Mouse (Mus musculus): ENCODE measurements around the gene Gpr161. TPM values are rescaled to one million over a fixed set of nuclear protein-coding genes. Genes with fewer than 3 reads are reported as not detected.
A peak's percentile ranks its signal among the peaks of the same experiment; 100 is the strongest.

The Gpr161 gene
- polyA plus RNA-seq, 1 experiment from 2014 or later = 0.87 TPM

DNA sequence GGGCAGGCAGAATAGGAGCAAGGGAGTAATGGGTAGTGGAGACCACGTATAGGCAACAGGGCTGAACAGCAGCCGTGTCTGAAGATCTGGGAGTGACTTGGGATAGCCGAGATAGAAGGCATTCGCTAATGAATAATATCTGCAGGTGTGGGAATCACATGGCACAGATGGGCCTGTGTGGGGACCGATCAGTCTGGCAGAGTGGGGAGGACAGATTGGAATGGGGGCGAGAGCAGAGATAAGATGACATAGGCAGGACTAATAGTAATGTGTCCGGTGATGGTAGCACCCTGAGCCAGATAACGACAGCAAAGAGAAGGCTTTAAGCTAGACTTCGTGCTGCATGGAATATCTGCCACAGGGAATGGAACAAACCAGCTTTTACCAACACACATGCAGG, 7.4 kb upstream of the Gpr161 start:
- ATAC-seq (replicated peaks; ENCODE audit: low FRiP score, low read depth) (no peak), DNase-seq (ENCODE audit: low spot score) (no peak)
- H3K9ac ChIP-seq (ENCODE audit: low read depth, low read length) = no peak overlapping the region
- no peaks in the 10 kb centered on the region for H3K27me3 ChIP-seq (ENCODE audit: insufficient read depth, low read length)
- H3K4me2 ChIP-seq (ENCODE audit: low read length) = no peak overlapping the region
- no peak for TF ChIP-seq CTCF (IDR thresholded peaks at IDR 0.05; ENCODE audit: low read depth)
- 0 out of 2 replicates have a peak, but pooled peaks cover 2% of the 10 kb centered on the region for H3K4me1 ChIP-seq (replicated peaks; ENCODE audit: insufficient read depth, low read length)
- H3K27ac ChIP-seq = no peak overlapping the region
- 93% methylated on average over 9 of the region's 9 CpGs for WGBS
- no peaks in the 10 kb centered on the region for H3K36me3 ChIP-seq (ENCODE audit: insufficient read depth, low read length)
- H3K4me3 ChIP-seq (replicated peaks; ENCODE audit: low read depth, low read length) = no peak overlapping the region
- no peaks in the 10 kb centered on the region for H3K9me3 ChIP-seq (replicated peaks; ENCODE audit: low read length)

DNA sequence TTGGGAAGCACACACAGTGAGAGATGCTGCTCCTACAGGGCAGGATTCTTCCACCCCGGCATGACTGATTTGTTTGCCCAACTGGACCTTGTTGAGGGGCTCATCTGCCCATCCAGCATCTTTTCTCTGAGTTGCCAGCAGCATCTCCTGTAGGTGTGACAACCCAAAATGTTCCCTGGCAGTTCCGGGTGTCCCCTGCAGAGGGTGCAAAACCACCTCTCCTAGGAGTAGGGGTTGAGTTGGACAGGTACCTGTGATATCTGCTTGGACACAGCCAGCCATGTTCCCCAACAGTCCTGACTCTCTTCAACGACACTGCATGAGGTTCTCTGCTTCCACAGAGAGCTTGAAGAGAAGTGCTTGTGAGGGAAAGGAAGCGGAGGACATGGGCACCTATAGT, 5.8 kb upstream of the Gpr161 start:
- no peak for ATAC-seq (replicated peaks; ENCODE audit: low FRiP score, low read depth)
- TF ChIP-seq CTCF (IDR thresholded peaks at IDR 0.05; ENCODE audit: low read depth) = peak; percentile 56
- Histone ChIP-seq H3K4me1 (replicated peaks; ENCODE audit: insufficient read depth, low read length) (no peaks in the 10 kb centered on the region), H3K9ac (ENCODE audit: low read depth, low read length) (no peak overlapping the region), H3K9me3 (replicated peaks; ENCODE audit: low read length) (no peaks in the 10 kb centered on the region), H3K4me3 (replicated peaks; ENCODE audit: low read depth, low read length) (no peak overlapping the region), H3K27me3 (ENCODE audit: insufficient read depth, low read length) (no peaks in the 10 kb centered on the region), H3K36me3 (ENCODE audit: insufficient read depth, low read length) (no peaks in the 10 kb centered on the region), H3K27ac (no peak overlapping the region), H3K4me2 (ENCODE audit: low read length) (no peak overlapping the region)
- DNase-seq (ENCODE audit: low spot score) = no peak
- 90% methylated on average over 4 of the region's 4 CpGs for WGBS

DNA sequence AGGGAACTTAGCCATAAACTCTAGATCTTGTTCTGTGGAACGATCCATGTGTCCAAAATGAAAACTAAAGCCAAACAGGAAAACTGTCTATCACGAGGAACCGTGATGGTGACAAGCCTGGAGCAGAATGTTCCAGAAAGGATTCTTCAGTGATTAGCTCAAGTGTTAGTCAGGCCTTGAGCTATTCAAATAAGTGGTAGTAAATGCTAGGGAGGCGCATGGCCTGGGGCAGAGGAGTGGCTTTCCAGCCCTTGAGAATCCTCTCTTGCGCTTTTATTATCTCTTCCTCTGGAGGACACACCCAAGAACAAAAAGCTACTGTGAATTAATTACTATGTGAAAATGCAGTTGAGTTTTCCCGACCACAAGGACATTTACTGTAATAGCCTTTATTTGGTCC, 4.0 kb upstream of the Gpr161 start:
- Histone ChIP-seq H3K9me3 (replicated peaks; ENCODE audit: low read length) (no peaks in the 10 kb centered on the region), H3K9ac (ENCODE audit: low read depth, low read length) (no peak overlapping the region), H3K36me3 (ENCODE audit: insufficient read depth, low read length) (no peaks in the 10 kb centered on the region), H3K4me1 (replicated peaks; ENCODE audit: insufficient read depth, low read length) (no peaks in the 10 kb centered on the region), H3K27ac (no peak overlapping the region), H3K4me2 (ENCODE audit: low read length) (no peak overlapping the region), H3K4me3 (replicated peaks; ENCODE audit: low read depth, low read length) (no peak overlapping the region), H3K27me3 (ENCODE audit: insufficient read depth, low read length) (no peaks in the 10 kb centered on the region)
- no peak for TF ChIP-seq CTCF (IDR thresholded peaks at IDR 0.05; ENCODE audit: low read depth)
- 78% methylated on average over 6 of the region's 6 CpGs for WGBS
- ATAC-seq (replicated peaks; ENCODE audit: low FRiP score, low read depth) (no peak), DNase-seq (ENCODE audit: low spot score) (no peak)

DNA sequence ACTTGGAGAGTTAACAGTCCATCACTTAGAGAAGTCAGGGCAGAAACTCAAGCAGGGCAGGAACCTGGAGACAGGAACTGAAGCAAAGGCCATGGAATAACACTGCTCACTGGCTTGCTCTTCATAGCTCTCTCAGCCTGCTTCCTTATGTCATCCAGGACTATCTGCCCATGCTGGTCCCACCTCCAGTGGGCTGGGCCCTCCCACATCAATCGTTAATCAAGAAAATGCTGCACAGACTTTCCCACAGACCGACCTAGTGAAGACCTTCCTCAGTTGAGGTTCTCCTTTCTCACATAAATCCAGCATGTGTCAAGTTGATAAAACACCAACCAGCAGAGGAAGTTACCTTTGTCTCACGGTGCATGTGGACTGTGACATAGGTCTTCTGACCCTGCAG, 5.5 kb downstream of the Gpr161 start:
- no peak for ATAC-seq (replicated peaks; ENCODE audit: low FRiP score, low read depth)
- WGBS = 13% methylated on average over 3 of the region's 3 CpGs

DNA sequence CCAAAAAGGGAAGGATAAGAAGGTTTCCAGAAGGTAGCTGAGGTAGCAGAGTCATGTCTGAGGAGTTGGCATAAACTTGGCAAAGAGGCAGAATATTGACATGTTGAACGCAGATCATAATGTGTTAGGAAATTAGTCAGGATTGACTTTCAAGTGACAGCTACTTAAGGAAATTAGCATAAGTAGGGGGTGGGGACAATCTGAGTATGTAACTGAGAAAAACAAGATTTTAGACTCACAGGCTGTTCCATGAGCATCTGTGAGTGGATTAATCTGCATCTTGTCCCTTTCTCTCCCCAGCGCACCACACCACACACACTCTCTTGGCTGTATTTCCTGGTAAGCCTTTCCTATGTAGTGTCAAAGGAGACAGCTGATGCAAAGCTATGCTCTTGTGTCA, 6.0 kb downstream of the Gpr161 start:
- DNase-seq (ENCODE audit: low spot score) (no peak), ATAC-seq (replicated peaks; ENCODE audit: low FRiP score, low read depth) (no peak)
- no peak overlapping the region for H3K9ac ChIP-seq (ENCODE audit: low read depth, low read length)
- H3K27ac ChIP-seq = no peak overlapping the region
- no peak overlapping the region for H3K4me2 ChIP-seq (ENCODE audit: low read length)
- H3K4me1 ChIP-seq (replicated peaks; ENCODE audit: insufficient read depth, low read length) = no peaks in the 10 kb centered on the region
- no peak overlapping the region for H3K4me3 ChIP-seq (replicated peaks; ENCODE audit: low read depth, low read length)
- no peak for TF ChIP-seq CTCF (IDR thresholded peaks at IDR 0.05; ENCODE audit: low read depth)
- WGBS = 95% methylated on average over 2 of the region's 2 CpGs
- no peaks in the 10 kb centered on the region for H3K9me3 ChIP-seq (replicated peaks; ENCODE audit: low read length)
- H3K36me3 ChIP-seq (ENCODE audit: insufficient read depth, low read length) = peaks cover 4% of the 10 kb centered on the region; the same call in 1 of the 2 replicates
- H3K27me3 ChIP-seq (ENCODE audit: insufficient read depth, low read length) = no peaks in the 10 kb centered on the region

More for the DNA sequence above, 5.5 kb downstream of the Gpr161 start:
- H3K9me3 ChIP-seq (replicated peaks; ENCODE audit: low read length) = no peaks in the 10 kb centered on the region
- no peak overlapping the region for H3K9ac ChIP-seq (ENCODE audit: low read depth, low read length)
- no peak for TF ChIP-seq CTCF (IDR thresholded peaks at IDR 0.05; ENCODE audit: low read depth)
- no peaks in the 10 kb centered on the region for H3K36me3 ChIP-seq (ENCODE audit: insufficient read depth, low read length)
- no peak overlapping the region for H3K4me2 ChIP-seq (ENCODE audit: low read length)
- H3K4me3 ChIP-seq (replicated peaks; ENCODE audit: low read depth, low read length) = no peak overlapping the region
- H3K27me3 ChIP-seq (ENCODE audit: insufficient read depth, low read length) = no peaks in the 10 kb centered on the region
- H3K27ac ChIP-seq = no peak overlapping the region
- no peak for DNase-seq (ENCODE audit: low spot score)
- H3K4me1 ChIP-seq (replicated peaks; ENCODE audit: insufficient read depth, low read length) = no peaks in the 10 kb centered on the region

- H3K4me2 ChIP-seq (ENCODE audit: low read length) = no peak overlapping the region
- DNase-seq (ENCODE audit: low spot score) = peak; percentile 46
- no peaks in the 10 kb centered on the region for H3K4me1 ChIP-seq (replicated peaks; ENCODE audit: insufficient read depth, low read length)
- no peaks in the 10 kb centered on the region for H3K9me3 ChIP-seq (replicated peaks; ENCODE audit: low read length)
- H3K9ac ChIP-seq (ENCODE audit: low read depth, low read length) = no peak overlapping the region
- peak; percentile 89 for ATAC-seq (replicated peaks; ENCODE audit: low FRiP score, low read depth)
- no peaks in the 10 kb centered on the region for H3K27me3 ChIP-seq (ENCODE audit: insufficient read depth, low read length)
- H3K27ac ChIP-seq = peak overlapping the region; percentile 60
- H3K4me3 ChIP-seq (replicated peaks; ENCODE audit: low read depth, low read length) = no peak overlapping the region
- peaks cover 4% of the 10 kb centered on the region; the same call in 1 of the 2 replicates for H3K36me3 ChIP-seq (ENCODE audit: insufficient read depth, low read length)
- 74% methylated on average over 13 of the region's 13 CpGs for WGBS
- TF ChIP-seq CTCF (IDR thresholded peaks at IDR 0.05; ENCODE audit: low read depth) = no peak
Observed at GRCm38 (mm10) chr1:165302455-165303208, 7.0 kb downstream of the Gpr161 start.

Data from kidney, postnatal 0 days (tissue).